Mouse (Mus musculus) limb, embryonic 10.5 days (tissue): ENCODE measurements around the gene Gm17019. TPM values are rescaled to one million over a fixed set of nuclear protein-coding genes. Genes with fewer than 3 reads are reported as not detected.
"Not testable (repeated sequence)": the region's sequence is repeated elsewhere in the genome, so short reads cannot be mapped to it uniquely, and the experiment has no call there.

Source experiments
- DNase-seq: peaks from one replicate; pipeline ENCODE4 v3.0.0-alpha.2; 2017; ENCODE audit warnings: low spot score
- H3K27ac ChIP-seq: fragments of 300-500 bp; sonication (generic); 2 replicates; pipeline ENCODE4 v1.5.1; 2016; ENCODE audit warnings: mild to moderate bottlenecking
- H3K27me3 ChIP-seq: fragments of 300-500 bp; sonication (generic); 2 replicates; pipeline ENCODE4 v1.6.1; 2016; ENCODE audit warnings: low read depth, mild to moderate bottlenecking; ENCODE audit not compliant: poor library complexity, severe bottlenecking
- H3K36me3 ChIP-seq: fragments of 300-500 bp; sonication (generic); 2 replicates; pipeline ENCODE4 v1.6.1; 2016; ENCODE audit warnings: mild to moderate bottlenecking, moderate library complexity
- H3K4me1 ChIP-seq: fragments of 300-500 bp; sonication (generic); 2 replicates; pipeline ENCODE4 v1.6.1; 2016
- H3K4me3 ChIP-seq: fragments of 300-500 bp; sonication (generic); 2 replicates; pipeline ENCODE4 v1.5.1; 2016; ENCODE audit warnings: mild to moderate bottlenecking, moderate library complexity
- H3K9me3 ChIP-seq: fragments of 300-500 bp; sonication (generic); replicated peaks from 2 replicates; pipeline ENCODE4 v1.6.1; 2016; ENCODE audit warnings: mild to moderate bottlenecking
- WGBS: fragments of 180-500 bp; shearing (Covaris S2); methylation state at CpG from one replicate; pipeline ENCODE4 v1.1.7; 2016; 5-methylcytosine and 5-hydroxymethylcytosine counted together
- polyA plus RNA-seq: library from polyadenylated mRNA; unstranded; fragments of >200 nt; fragmentation: Nextera tagmentation; extraction: Ambion mirVana; gene quantifications from 2 replicates; pipeline ENCODE4 v1.2.1, GENCODE M21; 2016

Gm17019 gene
- not detected in 2 replicates for polyA plus RNA-seq

DNA sequence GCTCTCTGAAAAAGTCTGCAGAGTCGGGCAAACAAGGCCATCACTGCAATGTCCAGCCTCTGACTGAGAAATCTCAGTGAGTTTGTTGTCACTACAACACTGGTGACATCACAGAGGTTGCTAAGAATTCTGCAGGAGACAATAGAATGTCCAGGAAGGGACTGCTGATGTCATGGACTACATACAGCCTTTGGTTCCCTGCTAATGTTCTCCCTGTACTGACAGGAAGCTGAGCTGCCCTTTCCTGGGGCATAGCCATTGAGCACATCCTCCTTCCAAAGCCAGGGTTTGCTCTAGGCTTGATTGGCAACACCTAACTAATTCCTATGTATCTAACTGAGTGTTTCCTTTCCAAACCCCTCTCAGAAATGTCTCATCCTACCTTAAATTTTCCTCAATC is at the start of gene Gm17019:
Gene Gm17019 (minus strand): TSS at position 101 of the 400 bp plus-strand sequence.
- not testable (repeated sequence) for DNase-seq, H3K4me3 ChIP-seq, H3K27ac ChIP-seq, H3K27me3 ChIP-seq, H3K4me1 ChIP-seq, H3K36me3 ChIP-seq
- WGBS = 56% methylated on average over 1 of the region's 1 CpGs
- H3K9me3 ChIP-seq = peaks cover 18% of the 10 kb centered on the region

DNA sequence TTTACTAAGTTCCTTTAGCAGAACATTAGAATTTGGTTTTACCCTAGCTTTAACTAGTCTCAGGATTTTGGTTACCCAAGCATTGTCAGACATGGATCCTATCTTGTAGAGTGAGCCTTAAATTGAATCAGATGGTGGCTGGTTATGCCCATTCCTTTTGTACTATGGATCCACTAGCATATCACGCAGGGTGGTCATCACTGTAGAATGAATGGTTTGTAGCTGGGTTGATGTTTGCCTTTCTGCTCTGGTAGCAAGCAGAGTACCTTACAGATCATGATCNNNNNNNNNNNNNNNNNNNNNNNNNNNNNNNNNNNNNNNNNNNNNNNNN is 29.6 kb upstream of the Gm17019 start:
- not testable (repeated sequence) for H3K36me3 ChIP-seq, H3K4me3 ChIP-seq, H3K27ac ChIP-seq, H3K27me3 ChIP-seq, H3K4me1 ChIP-seq, DNase-seq
- peaks cover 16% of the 10 kb centered on the region for H3K9me3 ChIP-seq
- whole genome bisulfite sequencing = 93% methylated on average over 1 of the region's 1 CpGs

- H3K9me3 ChIP-seq = peaks cover 16% of the 10 kb centered on the region
- not testable (repeated sequence) for H3K4me3 ChIP-seq, H3K4me1 ChIP-seq, H3K27ac ChIP-seq, DNase-seq, H3K27me3 ChIP-seq, H3K36me3 ChIP-seq
- 88% methylated on average over 4 of the region's 4 CpGs for WGBS
Measured at GRCm38 (mm10) chr5:15061638-15062384, 29.0 kb upstream of the Gm17019 start.

- not testable (repeated sequence) for H3K27me3 ChIP-seq, H3K4me1 ChIP-seq, DNase-seq, H3K36me3 ChIP-seq, H3K4me3 ChIP-seq, H3K27ac ChIP-seq
- WGBS = 78% methylated on average over 10 of the region's 10 CpGs
- H3K9me3 ChIP-seq = peaks cover 16% of the 10 kb centered on the region; the same call in 1 of the 2 replicates
Measured at GRCm38 (mm10) chr5:15054151-15055025, 21.6 kb upstream of the Gm17019 start.

GRCm38 (mm10) chr5:15053606-15053962 is 20.8 kb upstream of the Gm17019 start:
- H3K27me3 ChIP-seq, DNase-seq, H3K4me3 ChIP-seq, H3K4me1 ChIP-seq, H3K27ac ChIP-seq, H3K36me3 ChIP-seq: not testable (repeated sequence)
- H3K9me3 ChIP-seq = peaks cover 15% of the 10 kb centered on the region; the same call in 1 of the 2 replicates
- WGBS = 82% methylated on average over 8 of the region's 8 CpGs

DNA sequence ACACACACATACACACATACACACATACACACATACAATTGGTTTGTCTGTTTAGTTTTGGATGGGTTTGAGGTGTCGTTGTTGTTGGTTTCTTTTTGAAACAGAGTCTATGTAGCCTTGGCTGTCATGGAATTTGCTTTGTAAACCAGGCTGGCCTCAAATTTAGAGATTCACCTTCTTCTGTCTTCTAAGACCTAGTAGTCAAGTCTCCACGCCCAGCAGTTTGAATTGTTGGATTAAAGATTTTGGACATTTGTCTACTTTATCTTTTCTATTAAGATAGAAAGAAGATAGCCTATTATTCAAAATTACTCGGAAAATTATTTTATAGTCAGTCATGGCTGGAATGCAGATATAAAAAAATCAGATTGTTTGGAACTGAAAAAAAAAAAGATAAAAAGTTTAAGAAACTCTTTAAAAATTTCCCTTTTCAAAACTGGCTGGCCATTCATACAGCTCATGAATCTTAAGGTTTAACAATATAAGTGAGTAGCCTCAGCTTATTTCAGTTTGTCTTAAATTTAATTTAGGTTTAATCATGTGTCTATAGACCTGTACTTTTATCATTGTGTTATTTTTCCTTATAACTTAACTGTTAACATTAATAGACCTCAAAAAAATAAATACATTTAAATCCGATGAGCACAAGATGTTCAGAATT is 20.3 kb upstream of the Gm17019 start:
- not testable (repeated sequence) for H3K36me3 ChIP-seq, H3K27me3 ChIP-seq, DNase-seq, H3K27ac ChIP-seq, H3K4me1 ChIP-seq, H3K4me3 ChIP-seq
- WGBS = 85% methylated on average over 4 of the region's 4 CpGs
- peaks cover 13% of the 10 kb centered on the region; the same call in 1 of the 2 replicates for H3K9me3 ChIP-seq

DNA sequence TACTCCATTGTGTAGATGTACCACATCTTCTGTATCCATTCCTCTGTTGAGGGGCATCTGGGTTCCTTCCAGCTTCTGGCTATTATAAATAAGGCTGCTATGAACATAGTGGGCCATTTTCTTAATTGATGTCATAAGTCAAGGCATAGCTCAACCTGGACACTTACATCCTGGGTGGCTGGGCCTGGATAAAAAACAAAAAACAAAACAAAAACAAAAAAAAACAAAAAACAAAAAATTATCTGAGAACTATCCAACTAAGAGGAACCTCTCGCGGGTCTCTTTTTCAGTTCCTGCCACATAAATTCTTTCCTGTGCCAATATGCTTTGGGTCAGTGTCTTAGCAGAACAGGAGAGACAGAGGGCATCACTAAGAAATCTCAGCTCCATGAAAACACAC is 18.0 kb upstream of the Gm17019 start:
- 69% methylated on average over 2 of the region's 2 CpGs for WGBS
- DNase-seq, H3K36me3 ChIP-seq, H3K4me1 ChIP-seq, H3K4me3 ChIP-seq, H3K27ac ChIP-seq, H3K27me3 ChIP-seq: not testable (repeated sequence)
- H3K9me3 ChIP-seq = peaks cover 13% of the 10 kb centered on the region; the same call in 1 of the 2 replicates

- H3K36me3 ChIP-seq, H3K4me3 ChIP-seq, DNase-seq, H3K27ac ChIP-seq, H3K4me1 ChIP-seq, H3K27me3 ChIP-seq, H3K9me3 ChIP-seq: not testable (repeated sequence)
- 88% methylated on average over 9 of the region's 9 CpGs for WGBS
Measured at GRCm38 (mm10) chr5:15044830-15045767, 12.3 kb upstream of the Gm17019 start.

DNA sequence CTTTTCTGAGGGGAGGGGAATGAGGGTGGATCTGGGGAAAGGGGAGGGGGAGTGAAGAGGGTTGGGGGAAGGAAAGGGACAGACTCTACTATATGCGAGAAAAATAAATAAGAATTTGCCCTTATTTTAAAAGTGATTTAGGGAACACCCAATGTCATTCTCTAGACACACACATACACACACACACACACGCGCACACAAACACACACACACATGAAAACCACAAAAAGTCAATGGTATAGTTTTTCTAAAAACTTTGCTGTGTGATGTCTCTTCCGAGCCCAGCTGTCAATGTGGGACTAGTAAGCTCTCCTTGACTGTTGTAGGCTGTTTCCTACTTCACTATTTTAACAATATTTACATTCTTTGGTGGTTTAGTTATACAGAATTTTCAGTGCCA is 8.0 kb upstream of the Gm17019 start:
- not testable (repeated sequence) for H3K27me3 ChIP-seq, H3K27ac ChIP-seq, DNase-seq, H3K36me3 ChIP-seq, H3K4me3 ChIP-seq, H3K4me1 ChIP-seq
- WGBS = 66% methylated on average over 3 of the region's 4 CpGs
- peaks cover 15% of the 10 kb centered on the region for H3K9me3 ChIP-seq

GRCm38 (mm10) chr5:15039984-15040383 is 7.2 kb upstream of the Gm17019 start:
- H3K36me3 ChIP-seq, H3K27ac ChIP-seq, H3K4me1 ChIP-seq, H3K27me3 ChIP-seq, H3K4me3 ChIP-seq: not testable (repeated sequence)
- WGBS = 86% methylated on average over 4 of the region's 4 CpGs
- DNase-seq = peak; percentile 29
- H3K9me3 ChIP-seq = peaks cover 16% of the 10 kb centered on the region

DNA sequence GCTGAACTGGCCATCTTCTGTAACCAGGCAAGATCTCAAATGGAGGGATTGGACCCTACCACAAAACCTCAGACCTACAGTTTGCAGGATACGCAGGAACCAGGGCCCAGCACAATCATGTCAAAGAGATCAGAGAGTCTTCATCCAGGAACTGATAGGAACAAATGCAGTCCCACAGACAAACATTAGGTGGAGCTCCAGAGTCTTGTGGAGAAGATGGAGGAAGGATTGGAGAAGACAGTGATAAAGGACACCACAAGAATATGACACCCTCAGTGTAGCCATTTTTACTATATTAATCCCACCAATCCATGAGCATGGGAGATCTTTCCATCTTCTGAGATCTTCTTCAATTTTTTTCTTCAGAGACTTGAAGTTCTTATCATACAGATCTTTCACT is 8.5 kb downstream of the Gm17019 start:
- not testable (repeated sequence) for H3K4me3 ChIP-seq, H3K36me3 ChIP-seq, H3K4me1 ChIP-seq, H3K27ac ChIP-seq, H3K27me3 ChIP-seq, DNase-seq
- WGBS = 83% methylated on average over 1 of the region's 1 CpGs
- H3K9me3 ChIP-seq = peaks cover 12% of the 10 kb centered on the region

GRCm38 (mm10) chr5:15020067-15020466 is 12.7 kb downstream of the Gm17019 start:
- not testable (repeated sequence) for H3K4me3 ChIP-seq, H3K27ac ChIP-seq, H3K36me3 ChIP-seq, H3K27me3 ChIP-seq, H3K4me1 ChIP-seq
- WGBS = 74% methylated on average over 2 of the region's 2 CpGs
- DNase-seq = peak; percentile 23
- peaks cover 12% of the 10 kb centered on the region for H3K9me3 ChIP-seq
